Mouse (Mus musculus): ENCODE results near the gene Pold3. TPM values are rescaled to one million over a fixed set of nuclear protein-coding genes. Genes with fewer than 3 reads are reported as not detected.

Pold3 gene
- polyA plus RNA-seq, 1 experiment from 2014 or later, result 71.9 TPM

DNA sequence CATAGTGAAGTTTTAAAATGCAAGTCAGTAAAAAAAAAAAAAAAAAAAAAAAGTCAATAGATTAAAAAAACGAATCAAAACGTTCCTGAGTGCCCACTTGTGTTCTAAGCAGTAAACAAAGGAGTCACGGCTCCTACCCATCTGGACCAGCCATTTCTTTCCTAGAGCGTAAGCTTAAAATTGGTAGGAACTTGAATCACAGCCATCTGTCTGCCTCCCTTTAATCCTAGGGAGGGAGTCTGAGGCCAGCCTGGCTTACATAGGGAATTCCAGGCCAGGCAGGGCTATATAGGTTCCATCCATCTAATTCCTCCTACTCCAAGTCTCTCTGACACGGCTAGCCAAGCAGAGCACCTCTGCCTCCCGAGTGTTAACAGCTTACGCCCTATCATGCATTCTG lies 7.5 kb downstream of the Pold3 start:
- no peaks in the 10 kb centered on the region for H3K9me3 ChIP-seq (ENCODE audit: low read depth, low read length)
- no peak overlapping the region for H3K4me2 ChIP-seq
- DNase-seq, result no peak
- H3K27me3 ChIP-seq (ENCODE audit: insufficient read depth, low read length), result no peaks in the 10 kb centered on the region
- H3K36me3 ChIP-seq (ENCODE audit: insufficient read depth), result peaks cover 81% of the 10 kb centered on the region
- no peaks in the 10 kb centered on the region for H3K4me1 ChIP-seq (ENCODE audit: insufficient read depth)
- no peak overlapping the region for H3K9ac ChIP-seq
- H3K4me3 ChIP-seq (ENCODE audit: low read depth, low read length), result no peak overlapping the region
- no peak for TF ChIP-seq CTCF (IDR thresholded peaks at IDR 0.05; ENCODE audit: low read depth)
- no peak for ATAC-seq (ENCODE audit: insufficient read depth)
- WGBS, result 76% methylated on average over 7 of the region's 7 CpGs
- H3K27ac ChIP-seq (ENCODE audit: low read depth), result no peak overlapping the region

DNA sequence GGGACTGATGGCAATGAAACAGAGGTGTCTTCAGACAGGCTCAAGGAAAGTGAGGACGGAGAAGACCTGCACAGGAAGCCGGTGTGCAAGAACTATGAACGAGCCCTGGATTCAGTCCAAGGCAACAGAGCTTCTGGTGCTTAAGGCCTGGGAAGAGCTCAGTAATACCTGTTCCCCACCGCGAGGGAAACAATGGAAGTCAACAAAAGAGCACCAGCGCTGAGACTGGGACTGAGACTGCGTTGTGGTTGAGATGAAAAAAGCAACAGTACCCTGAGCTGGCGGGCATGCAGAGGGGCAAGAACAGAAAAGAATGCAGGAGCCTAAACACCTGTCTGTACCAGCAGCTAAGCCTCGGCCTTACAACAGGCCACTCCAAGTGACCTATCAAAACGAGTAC lies 9.9 kb downstream of the Pold3 start:
- peaks cover 77% of the 10 kb centered on the region for H3K36me3 ChIP-seq (ENCODE audit: insufficient read depth)
- DNase-seq, result no peak

DNA sequence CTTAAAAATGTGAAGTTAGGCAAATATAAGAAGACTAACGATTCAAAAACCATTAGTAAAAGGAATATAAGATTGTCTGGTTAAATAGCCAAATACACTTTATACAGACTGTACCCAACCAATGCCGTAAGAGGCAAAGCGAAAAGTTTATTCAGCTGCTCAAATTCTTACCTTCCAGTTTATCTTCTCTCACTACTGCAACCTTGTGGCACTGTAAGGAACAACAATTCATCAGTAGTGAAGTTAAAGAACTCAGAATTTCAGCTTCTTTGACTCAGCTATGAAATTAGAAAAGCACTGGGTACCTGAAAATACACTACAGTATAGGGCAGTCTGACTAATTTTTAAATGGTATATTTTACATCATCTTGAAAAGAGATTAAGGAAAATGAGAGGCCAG lies 13.0 kb downstream of the Pold3 start:
- H3K9ac ChIP-seq, result no peak overlapping the region
- 60% methylated on average over 3 of the region's 3 CpGs for WGBS
- H3K27ac ChIP-seq (ENCODE audit: low read depth), result no peak overlapping the region
- no peak overlapping the region for H3K4me2 ChIP-seq
- H3K27me3 ChIP-seq (ENCODE audit: insufficient read depth, low read length), result no peaks in the 10 kb centered on the region
- peak; percentile 78 for DNase-seq
- ATAC-seq (ENCODE audit: insufficient read depth), result no peak
- peak; percentile 58 for TF ChIP-seq CTCF (IDR thresholded peaks at IDR 0.05; ENCODE audit: low read depth)
- no peaks in the 10 kb centered on the region for H3K9me3 ChIP-seq (ENCODE audit: low read depth, low read length)
- H3K4me1 ChIP-seq (ENCODE audit: insufficient read depth), result no peaks in the 10 kb centered on the region
- H3K36me3 ChIP-seq (ENCODE audit: insufficient read depth), result peaks cover 82% of the 10 kb centered on the region
- no peak overlapping the region for H3K4me3 ChIP-seq (ENCODE audit: low read depth, low read length)

More for the DNA sequence above, 9.9 kb downstream of the Pold3 start:
- H3K27me3 ChIP-seq (ENCODE audit: insufficient read depth, low read length), result no peaks in the 10 kb centered on the region
- 73% methylated on average over 10 of the region's 10 CpGs for WGBS
- H3K4me2 ChIP-seq, result no peak overlapping the region
- no peak overlapping the region for H3K9ac ChIP-seq
- no peak for ATAC-seq (ENCODE audit: insufficient read depth)
- no peak for TF ChIP-seq CTCF (IDR thresholded peaks at IDR 0.05; ENCODE audit: low read depth)
- H3K9me3 ChIP-seq (ENCODE audit: low read depth, low read length), result no peaks in the 10 kb centered on the region
- no peaks in the 10 kb centered on the region for H3K4me1 ChIP-seq (ENCODE audit: insufficient read depth)
- no peak overlapping the region for H3K27ac ChIP-seq (ENCODE audit: low read depth)
- no peak overlapping the region for H3K4me3 ChIP-seq (ENCODE audit: low read depth, low read length)

DNA sequence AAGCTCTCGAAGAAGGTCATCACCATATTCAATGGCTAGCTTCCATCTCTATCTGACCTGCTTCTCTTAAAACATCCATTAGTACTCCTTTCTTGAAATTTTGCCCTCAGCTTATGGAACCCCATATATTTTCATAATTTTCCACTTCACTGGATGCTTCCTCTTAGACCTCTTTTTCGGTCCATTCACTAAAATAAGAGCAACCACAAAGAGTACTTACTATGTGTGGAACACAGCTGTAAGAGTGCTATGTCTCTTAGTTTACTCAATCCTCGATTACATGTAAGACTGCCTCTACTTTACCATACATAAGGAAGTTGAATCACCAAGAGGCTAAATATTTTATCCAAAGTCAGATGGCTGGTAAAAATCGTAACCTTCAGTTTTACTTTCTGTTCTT lies 16.7 kb downstream of the Pold3 start:
- Histone ChIP-seq H3K36me3 (ENCODE audit: insufficient read depth) (peaks cover 88% of the 10 kb centered on the region), H3K4me1 (ENCODE audit: insufficient read depth) (no peaks in the 10 kb centered on the region), H3K27me3 (ENCODE audit: insufficient read depth, low read length) (no peaks in the 10 kb centered on the region), H3K4me3 (ENCODE audit: low read depth, low read length) (no peak overlapping the region), H3K9ac (no peak overlapping the region), H3K4me2 (no peak overlapping the region), H3K9me3 (ENCODE audit: low read depth, low read length) (no peaks in the 10 kb centered on the region), H3K27ac (ENCODE audit: low read depth) (no peak overlapping the region)
- ATAC-seq (ENCODE audit: insufficient read depth), result no peak
- no peak for DNase-seq
- WGBS, result 94% methylated on average over 4 of the region's 4 CpGs
- no peak for TF ChIP-seq CTCF (IDR thresholded peaks at IDR 0.05; ENCODE audit: low read depth)

DNA sequence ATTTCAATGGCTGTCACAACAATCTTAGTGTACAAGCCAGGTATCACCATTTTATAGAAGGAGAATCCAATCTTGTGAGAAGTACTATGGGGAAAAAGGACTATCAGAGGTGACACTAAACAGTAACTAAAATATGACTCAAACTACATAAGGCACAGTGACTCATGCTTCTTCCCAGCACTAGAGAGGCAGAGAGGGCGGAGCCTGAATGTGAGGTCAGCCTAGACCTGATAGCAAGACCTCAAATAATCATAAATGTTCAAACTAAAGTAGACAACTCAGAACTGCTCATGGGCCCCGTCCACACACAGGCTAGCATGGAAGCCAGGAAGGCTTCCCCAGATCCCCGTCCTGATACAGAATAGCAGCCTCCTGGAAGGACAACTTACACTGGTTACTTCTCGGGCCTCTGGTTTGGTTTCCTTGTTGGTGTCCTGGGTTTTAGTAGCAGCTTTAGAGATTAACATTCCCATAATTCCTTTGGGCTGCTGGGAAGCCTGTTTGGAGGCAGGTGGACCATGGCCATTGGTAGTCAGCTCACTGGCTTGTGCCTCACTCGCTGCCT lies 21.3 kb downstream of the Pold3 start:
- H3K27ac ChIP-seq (ENCODE audit: low read depth), result no peak overlapping the region
- H3K4me3 ChIP-seq (ENCODE audit: low read depth, low read length), result no peak overlapping the region
- no peaks in the 10 kb centered on the region for H3K27me3 ChIP-seq (ENCODE audit: insufficient read depth, low read length)
- H3K9ac ChIP-seq, result no peak overlapping the region
- H3K36me3 ChIP-seq (ENCODE audit: insufficient read depth), result peaks cover 94% of the 10 kb centered on the region
- ATAC-seq (ENCODE audit: insufficient read depth), result no peak
- 89% methylated on average over 5 of the region's 5 CpGs for WGBS
- no peaks in the 10 kb centered on the region for H3K4me1 ChIP-seq (ENCODE audit: insufficient read depth)
- H3K9me3 ChIP-seq (ENCODE audit: low read depth, low read length), result no peaks in the 10 kb centered on the region
- TF ChIP-seq CTCF (IDR thresholded peaks at IDR 0.05; ENCODE audit: low read depth), result no peak
- DNase-seq, result no peak
- no peak overlapping the region for H3K4me2 ChIP-seq

DNA sequence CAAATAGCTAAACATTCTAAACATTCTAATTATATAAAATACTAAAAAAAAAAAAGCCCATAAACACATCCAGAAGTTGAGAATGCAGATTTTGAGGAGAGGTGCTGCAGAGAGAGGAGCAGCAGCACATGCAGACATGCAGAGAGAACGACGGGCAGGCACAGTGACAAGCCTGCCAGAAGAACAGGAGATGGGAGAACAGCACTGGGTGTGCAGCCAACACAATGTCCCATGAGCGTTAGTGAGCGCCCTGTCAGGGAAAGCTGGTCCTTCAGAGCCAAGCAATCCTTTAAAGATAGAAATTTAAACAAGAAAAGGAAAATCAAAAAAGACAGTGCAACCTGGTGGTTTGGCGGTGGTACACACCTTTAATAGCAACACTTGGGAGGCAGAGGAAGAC lies 34.5 kb downstream of the Pold3 start:
- ATAC-seq (ENCODE audit: insufficient read depth), result no peak
- H3K4me3 ChIP-seq (ENCODE audit: low read depth, low read length), result no peak overlapping the region
- no peak overlapping the region for H3K9ac ChIP-seq
- no peak overlapping the region for H3K4me2 ChIP-seq
- no peak overlapping the region for H3K27ac ChIP-seq (ENCODE audit: low read depth)
- 94% methylated on average over 5 of the region's 5 CpGs for WGBS
- TF ChIP-seq CTCF (IDR thresholded peaks at IDR 0.05; ENCODE audit: low read depth), result no peak
- H3K4me1 ChIP-seq (ENCODE audit: insufficient read depth), result no peaks in the 10 kb centered on the region
- DNase-seq, result no peak
- H3K27me3 ChIP-seq (ENCODE audit: insufficient read depth, low read length), result no peaks in the 10 kb centered on the region
- H3K36me3 ChIP-seq (ENCODE audit: insufficient read depth), result peaks cover 80% of the 10 kb centered on the region
- H3K9me3 ChIP-seq (ENCODE audit: low read depth, low read length), result no peaks in the 10 kb centered on the region

DNA sequence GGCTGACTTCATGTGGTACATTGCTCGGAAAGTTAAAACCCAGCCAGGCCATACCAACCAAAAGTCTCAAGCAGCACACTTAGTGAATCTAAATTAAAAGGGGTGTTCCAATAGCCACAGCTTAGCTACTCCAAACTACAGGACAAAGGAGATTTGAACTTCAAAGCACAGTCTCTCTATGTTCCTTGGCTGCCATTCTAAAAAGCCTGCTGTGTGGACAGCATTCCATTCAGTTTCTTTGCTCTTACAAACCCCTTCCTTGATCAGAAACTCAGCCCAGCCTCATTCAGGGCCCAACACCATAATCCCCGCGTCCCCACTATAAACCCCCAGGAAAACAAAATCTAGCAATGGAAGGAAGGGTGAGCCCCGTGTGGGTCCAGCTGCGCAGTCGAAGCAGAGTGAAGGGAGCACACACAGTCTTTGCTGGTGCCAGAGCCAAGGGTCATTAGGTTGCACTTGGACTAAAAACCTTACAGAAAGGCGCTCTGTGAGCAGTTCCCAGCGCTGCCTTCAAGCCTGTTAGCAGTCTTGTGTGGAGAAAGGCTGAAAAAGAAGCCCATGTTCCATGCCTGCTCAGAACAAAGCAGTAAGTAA lies 35.1 kb downstream of the Pold3 start:
- no peak for TF ChIP-seq CTCF (IDR thresholded peaks at IDR 0.05; ENCODE audit: low read depth)
- no peak overlapping the region for H3K4me2 ChIP-seq
- H3K4me1 ChIP-seq (ENCODE audit: insufficient read depth), result no peaks in the 10 kb centered on the region
- DNase-seq (no peak), ATAC-seq (ENCODE audit: insufficient read depth) (no peak)
- 96% methylated on average over 8 of the region's 8 CpGs for WGBS
- no peak overlapping the region for H3K4me3 ChIP-seq (ENCODE audit: low read depth, low read length)
- no peaks in the 10 kb centered on the region for H3K9me3 ChIP-seq (ENCODE audit: low read depth, low read length)
- H3K36me3 ChIP-seq (ENCODE audit: insufficient read depth), result peaks cover 81% of the 10 kb centered on the region
- no peak overlapping the region for H3K27ac ChIP-seq (ENCODE audit: low read depth)
- no peaks in the 10 kb centered on the region for H3K27me3 ChIP-seq (ENCODE audit: insufficient read depth, low read length)
- H3K9ac ChIP-seq, result no peak overlapping the region

Data from lung, embryonic 14.5 days (tissue).